Mouse (Mus musculus) ES-Bruce4 (cell line): ENCODE data around the gene Il27.

Experiments
- CTCF ChIP-seq: IDR thresholded peaks from one replicate; pipeline ENCODE4 v1.8.1; 2011; ENCODE audit warnings: low read depth, low read length
- POLR2A ChIP-seq: IDR thresholded peaks from one replicate; pipeline ENCODE4 v1.8.1; 2011; ENCODE audit warnings: low read length; ENCODE audit not compliant: insufficient read depth

DNA sequence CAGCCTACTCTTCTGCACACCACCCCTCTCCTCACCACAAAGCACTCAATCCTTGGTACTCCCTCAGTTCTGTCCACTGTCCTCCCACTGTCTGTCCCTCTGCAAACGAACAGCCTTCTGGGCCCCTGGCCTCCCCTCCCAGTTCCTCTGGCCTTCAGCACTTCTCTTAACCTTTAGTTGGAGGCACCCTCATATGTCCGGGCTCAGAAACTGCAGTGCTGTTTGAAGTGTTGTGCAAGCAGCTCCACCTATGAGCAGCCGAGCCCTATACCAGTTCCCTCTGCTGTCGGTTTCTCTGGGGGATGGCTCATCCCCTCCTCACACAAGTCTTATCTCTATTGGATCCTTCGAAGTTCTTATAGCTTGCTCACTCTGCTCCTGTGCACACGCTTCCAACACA, 1.7 kb upstream of the Il27 start:
- TF ChIP-seq CTCF: no peak
- no peak for TF ChIP-seq POLR2A
